Mouse (Mus musculus) brain, adult 2 months (tissue): Measurements from ENCODE around the gene Etl4.
A peak's percentile ranks its signal among the peaks of the same experiment; 100 is the strongest.

Experiments
- DNase-seq: peaks from one replicate; pipeline ENCODE4 v3.0.0; 2011; ENCODE audit warnings: low read depth, low spot score

The Etl4 gene

GRCm38 (mm10) chr2:20559723-20560122, 650.1 kb downstream of the Etl4 start:
- DNase-seq = no peak

GRCm38 (mm10) chr2:20560581-20560980, 651.0 kb downstream of the Etl4 start:
- DNase-seq = no peak

- no peak for DNase-seq
These were observed 653.5 kb downstream of the Etl4 start for GRCm38 (mm10) chr2:20563036-20563435.

- DNase-seq = no peak
These were observed 658.9 kb downstream of the Etl4 start for GRCm38 (mm10) chr2:20568456-20568855.

GRCm38 (mm10) chr2:20571940-20572339, 662.4 kb downstream of the Etl4 start:
- DNase-seq = no peak

- no peak for DNase-seq
These were observed 670.8 kb downstream of the Etl4 start for GRCm38 (mm10) chr2:20580331-20580730.

GRCm38 (mm10) chr2:20583032-20583431, 673.5 kb downstream of the Etl4 start:
- DNase-seq = peak; percentile 36

- DNase-seq = no peak
These were observed 674.1 kb downstream of the Etl4 start for GRCm38 (mm10) chr2:20583562-20584153.

GRCm38 (mm10) chr2:20587913-20588312, 678.3 kb downstream of the Etl4 start:
- no peak for DNase-seq

- DNase-seq = no peak
These were observed 679.1 kb downstream of the Etl4 start for GRCm38 (mm10) chr2:20588631-20589030.

- DNase-seq = no peak
These were observed 684.5 kb downstream of the Etl4 start for GRCm38 (mm10) chr2:20594129-20594528.

GRCm38 (mm10) chr2:20595000-20595399, 685.4 kb downstream of the Etl4 start:
- no peak for DNase-seq

GRCm38 (mm10) chr2:20596558-20596957, 687.0 kb downstream of the Etl4 start:
- DNase-seq = no peak

- DNase-seq = no peak
These were observed 687.6 kb downstream of the Etl4 start for GRCm38 (mm10) chr2:20597193-20597592.

GRCm38 (mm10) chr2:20602656-20603055, 693.1 kb downstream of the Etl4 start:
- no peak for DNase-seq

GRCm38 (mm10) chr2:20603536-20603935, 694.0 kb downstream of the Etl4 start:
- DNase-seq = no peak

GRCm38 (mm10) chr2:20603991-20604390, 694.4 kb downstream of the Etl4 start:
- no peak for DNase-seq

GRCm38 (mm10) chr2:20609203-20609602, 699.6 kb downstream of the Etl4 start:
- DNase-seq = peak; percentile 63

- peak; percentile 43 for DNase-seq
These were observed 706.4 kb downstream of the Etl4 start for GRCm38 (mm10) chr2:20615948-20616347.

- DNase-seq = peak; percentile 55
These were observed 708.8 kb downstream of the Etl4 start for GRCm38 (mm10) chr2:20618396-20618795.

GRCm38 (mm10) chr2:20619881-20620280, 710.3 kb downstream of the Etl4 start:
- DNase-seq = no peak

GRCm38 (mm10) chr2:20629156-20629712, 719.7 kb downstream of the Etl4 start:
- no peak for DNase-seq

- no peak for DNase-seq
These were observed 729.0 kb downstream of the Etl4 start for GRCm38 (mm10) chr2:20638604-20639003.

GRCm38 (mm10) chr2:20639721-20640120, 730.1 kb downstream of the Etl4 start:
- DNase-seq = no peak
